Mouse (Mus musculus) kidney, adult 2 months (tissue): Measurements from ENCODE around the gene Cck. TPM values are rescaled to one million over a fixed set of nuclear protein-coding genes. Genes with fewer than 3 reads are reported as not detected.

Experiments used
- DNase-seq: peaks from one replicate; pipeline ENCODE4 v3.0.0; 2021
- H3K27ac ChIP-seq: fragments of 200-500 bp; 2 replicates; pipeline ENCODE4 v1.5.1; 2012; ENCODE audit warnings: low read depth, low read length, control low read depth, inconsistent platforms; ENCODE audit not compliant: insufficient read depth
- H3K27me3 ChIP-seq: fragments of 200-500 bp; replicated peaks from 2 replicates; pipeline ENCODE4 v1.6.1; 2012; ENCODE audit warnings: mild to moderate bottlenecking, moderate library complexity, low read length, inconsistent platforms; ENCODE audit not compliant: control insufficient read depth, insufficient read depth
- H3K36me3 ChIP-seq: fragments of 200-500 bp; 2 replicates; pipeline ENCODE4 v1.6.1; 2012; ENCODE audit warnings: mild to moderate bottlenecking, moderate library complexity, low read length, inconsistent platforms; ENCODE audit not compliant: control insufficient read depth, insufficient read depth
- H3K4me1 ChIP-seq: fragments of 200-500 bp; 2 replicates; pipeline ENCODE4 v1.6.1; 2011; ENCODE audit warnings: low read length; ENCODE audit not compliant: control insufficient read depth, insufficient read depth
- H3K4me3 ChIP-seq: fragments of 200-500 bp; 2 replicates; pipeline ENCODE4 v1.5.1; 2011; ENCODE audit warnings: mild to moderate bottlenecking, low read depth, low read length, control low read depth; ENCODE audit not compliant: insufficient read depth
- CTCF ChIP-seq: fragments of 200-500 bp; conservative IDR thresholded peaks from 2 replicates; pipeline ENCODE4 v1.5.1; 2011; ENCODE audit warnings: low read depth, mild to moderate bottlenecking, control low read depth, low read length, moderate library complexity, mixed read lengths; ENCODE audit not compliant: insufficient read depth, insufficient read length
- POLR2A ChIP-seq: fragments of 200-500 bp; IDR thresholded peaks from one replicate; pipeline ENCODE4 v1.6.1; 2011; ENCODE audit warnings: low read depth, low read length, control low read depth
- WGBS: fragments of 180-500 bp; shearing (Covaris S2); methylation state at CpG from one replicate; pipeline ENCODE4 v1.1.7; 2018; 5-methylcytosine and 5-hydroxymethylcytosine counted together
- polyA plus RNA-seq: library from polyadenylated mRNA; depleted of rRNA; stranded (reverse); fragments of >200 nt; gene quantifications from 2 replicates; pipeline ENCODE4 v1.2.3, GENCODE M21; 2012

The Cck gene
- polyA plus RNA-seq, 1 experiment: 87.7 TPM

- DNase-seq: peak; percentile 70
- no peak overlapping the region for H3K4me3 ChIP-seq
- TF ChIP-seq CTCF (peak; percentile 77), POLR2A (no peak)
- H3K27ac ChIP-seq: no peak overlapping the region
- WGBS: 22% methylated on average over 5 of the region's 5 CpGs
- H3K27me3 ChIP-seq: no peaks in the 10 kb centered on the region
- H3K4me1 ChIP-seq: no peaks in the 10 kb centered on the region
- no peaks in the 10 kb centered on the region for H3K36me3 ChIP-seq
These were observed 16.0 kb downstream of the Cck start for GRCm38 (mm10) chr9:121479453-121479852.

- 12% methylated on average over 15 of the region's 15 CpGs for WGBS
- H3K27me3 ChIP-seq: no peaks in the 10 kb centered on the region
- no peaks in the 10 kb centered on the region for H3K4me1 ChIP-seq
- H3K27ac ChIP-seq: no peak overlapping the region
- TF ChIP-seq POLR2A: no peak
- peak; percentile 83 for TF ChIP-seq CTCF
- H3K4me3 ChIP-seq: no peak overlapping the region
- no peaks in the 10 kb centered on the region for H3K36me3 ChIP-seq
- peak; percentile 60 for DNase-seq
These were observed 18.1 kb downstream of the Cck start for GRCm38 (mm10) chr9:121477305-121477911.

GRCm38 (mm10) chr9:121475488-121476452 lies 19.7 kb downstream of the Cck start:
- Histone ChIP-seq H3K36me3 (no peaks in the 10 kb centered on the region; the same call in 1 of the 2 replicates), H3K27ac (no peak overlapping the region), H3K4me3 (no peak overlapping the region), H3K27me3 (no peaks in the 10 kb centered on the region), H3K4me1 (no peaks in the 10 kb centered on the region)
- no peak for DNase-seq
- WGBS: 74% methylated on average over 16 of the region's 16 CpGs
- TF ChIP-seq CTCF: no peak
- no peak for TF ChIP-seq POLR2A

- 88% methylated on average over 5 of the region's 5 CpGs for WGBS
- Histone ChIP-seq H3K4me1 (no peaks in the 10 kb centered on the region), H3K4me3 (no peak overlapping the region), H3K36me3 (no peaks in the 10 kb centered on the region; the same call in 1 of the 2 replicates), H3K27me3 (no peaks in the 10 kb centered on the region), H3K27ac (no peak overlapping the region)
- no peak for DNase-seq
- TF ChIP-seq POLR2A (no peak), CTCF (peak; percentile 37)
These were observed 20.7 kb downstream of the Cck start for GRCm38 (mm10) chr9:121474771-121475170.

GRCm38 (mm10) chr9:121469711-121470110 lies 25.8 kb downstream of the Cck start:
- no peaks in the 10 kb centered on the region for H3K27me3 ChIP-seq
- no peaks in the 10 kb centered on the region for H3K4me1 ChIP-seq
- DNase-seq: no peak
- no peak overlapping the region for H3K4me3 ChIP-seq
- TF ChIP-seq POLR2A (no peak), CTCF (no peak)
- 83% methylated on average over 6 of the region's 6 CpGs for WGBS
- no peak overlapping the region for H3K27ac ChIP-seq
- peaks cover 5% of the 10 kb centered on the region for H3K36me3 ChIP-seq

- 73% methylated on average over 11 of the region's 11 CpGs for WGBS
- Histone ChIP-seq H3K36me3 (peaks cover 5% of the 10 kb centered on the region), H3K4me3 (no peak overlapping the region)
These were observed 28.0 kb downstream of the Cck start for GRCm38 (mm10) chr9:121467460-121467859.

GRCm38 (mm10) chr9:121460527-121460926 lies 35.0 kb downstream of the Cck start:
- no peak for DNase-seq
- Histone ChIP-seq H3K4me3 (no peak overlapping the region), H3K4me1 (no peaks in the 10 kb centered on the region), H3K27ac (no peak overlapping the region), H3K27me3 (no peaks in the 10 kb centered on the region), H3K36me3 (peaks cover 4% of the 10 kb centered on the region; the same call in 1 of the 2 replicates)
- TF ChIP-seq CTCF: no peak
- no peak for TF ChIP-seq POLR2A
- WGBS: 59% methylated on average over 16 of the region's 16 CpGs

More at GRCm38 (mm10) chr9:121467460-121467859, 28.0 kb downstream of the Cck start:
- Histone ChIP-seq H3K27ac (no peak overlapping the region), H3K4me1 (no peaks in the 10 kb centered on the region), H3K27me3 (no peaks in the 10 kb centered on the region)
- DNase-seq: no peak
- TF ChIP-seq CTCF (no peak), POLR2A (no peak)
